Mouse (Mus musculus): ENCODE measurements at regions not wholly inside any gene's neighbourhood (a gene's known extent, or its start where the extent isn't known, plus 50 kb on each side); places are given as distances from the start of the nearest gene placed in this dataset.
"Not testable (repeated sequence)": the region's sequence is repeated elsewhere in the genome, so short reads cannot be mapped to it uniquely, and the experiment has no call there.

DNA sequence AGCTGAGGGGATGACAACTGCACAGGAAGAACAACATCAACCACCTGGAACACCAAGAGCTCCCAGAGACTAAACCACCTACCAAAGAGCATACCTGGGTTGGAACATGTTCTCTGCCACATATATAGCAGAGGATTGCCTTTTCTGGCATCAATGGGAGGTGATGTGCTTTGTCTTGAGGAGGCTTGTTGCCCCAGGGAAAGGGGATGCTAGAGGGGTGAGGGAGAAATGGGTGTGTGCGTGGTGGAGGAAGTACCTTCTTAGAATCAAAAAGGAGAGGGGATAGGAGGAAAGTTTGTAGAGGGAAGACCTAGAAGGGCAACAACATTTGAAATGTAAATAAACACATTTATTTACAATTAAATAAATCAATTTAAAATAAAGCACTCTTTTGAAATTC is 358.5 kb upstream of the Pfkp start:
- no peaks in the 10 kb centered on the region for H3K9me3 ChIP-seq
- H3K9ac ChIP-seq: no peak overlapping the region
- no peak overlapping the region for H3K4me3 ChIP-seq
- H3K4me1 ChIP-seq: no peaks in the 10 kb centered on the region
- ATAC-seq (ENCODE audit: low FRiP score, low read depth): no peak
- H3K36me3 ChIP-seq: no peaks in the 10 kb centered on the region
- H3K27me3 ChIP-seq (replicated peaks): no peaks in the 10 kb centered on the region
- H3K27ac ChIP-seq: no peak overlapping the region
- H3K4me2 ChIP-seq (replicated peaks): no peak overlapping the region
- WGBS: 83% methylated on average over 1 of the region's 1 CpGs

DNA sequence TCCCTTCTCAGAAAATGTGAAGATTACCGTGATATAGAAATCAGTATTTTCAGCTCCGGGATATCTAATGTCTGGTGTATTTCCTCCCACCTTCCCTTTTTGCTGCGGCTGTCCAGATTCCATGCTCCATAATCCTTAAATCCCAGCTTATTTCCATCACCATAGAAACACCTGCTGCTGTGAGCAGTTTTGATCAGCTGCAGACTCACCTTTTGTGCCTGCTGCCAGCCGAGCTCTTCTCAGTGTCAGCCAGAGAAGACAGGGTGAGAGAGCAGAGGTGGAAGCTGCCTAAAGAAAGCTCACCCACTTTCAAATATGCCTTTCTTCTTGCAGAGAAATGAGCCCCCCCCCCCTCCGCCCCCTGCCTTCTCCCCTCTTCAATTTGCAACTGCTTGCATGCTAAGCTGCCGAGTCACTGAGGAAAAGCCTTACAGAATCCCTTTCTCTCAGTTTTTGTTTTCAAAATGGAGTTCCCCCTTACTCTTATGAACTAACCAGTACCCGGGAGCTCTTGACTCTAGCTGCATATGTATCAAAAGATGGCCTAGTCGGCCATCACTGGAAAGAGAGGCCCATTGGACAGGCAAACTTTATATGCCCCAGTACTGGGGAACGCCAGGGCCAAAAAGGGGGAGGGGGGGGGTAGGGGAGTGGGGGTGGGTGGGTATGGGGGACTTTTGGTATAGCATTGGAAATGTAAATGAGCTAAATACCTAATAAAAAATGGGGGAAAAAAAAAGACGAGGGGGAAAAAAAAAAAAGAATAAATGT is 350.1 kb upstream of the Pfkp start:
- not testable (repeated sequence) for H3K27me3 ChIP-seq (replicated peaks); H3K9ac ChIP-seq; H3K4me1 ChIP-seq; H3K27ac ChIP-seq; H3K4me2 ChIP-seq (replicated peaks); H3K4me3 ChIP-seq; H3K9me3 ChIP-seq; ATAC-seq (ENCODE audit: low FRiP score, low read depth); H3K36me3 ChIP-seq
- 55% methylated on average over 10 of the region's 10 CpGs for WGBS

DNA sequence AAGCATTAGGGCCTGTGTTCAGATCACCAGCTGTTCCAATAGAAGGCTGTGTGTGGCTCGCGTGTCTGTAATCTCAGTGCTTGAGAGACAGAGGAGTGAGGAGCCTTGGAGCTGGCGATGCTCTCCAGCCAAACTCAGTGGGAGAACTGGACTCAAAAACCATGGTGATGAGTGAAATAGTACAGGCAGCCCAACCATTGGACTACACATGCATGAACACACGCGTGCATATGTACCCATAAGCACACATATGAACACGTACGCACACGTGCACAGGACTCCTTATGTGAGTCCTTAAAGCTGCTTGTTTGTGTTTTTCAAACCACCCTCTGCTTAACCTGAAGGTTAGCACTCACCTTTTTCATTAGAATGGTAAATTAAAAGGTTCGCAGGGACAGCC is 349.5 kb upstream of the Pfkp start:
- H3K4me3 ChIP-seq: no peak overlapping the region
- no peak overlapping the region for H3K9ac ChIP-seq
- no peaks in the 10 kb centered on the region for H3K27me3 ChIP-seq (replicated peaks)
- H3K36me3 ChIP-seq: no peaks in the 10 kb centered on the region
- no peaks in the 10 kb centered on the region for H3K9me3 ChIP-seq
- no peak overlapping the region for H3K27ac ChIP-seq
- no peak for ATAC-seq (ENCODE audit: low FRiP score, low read depth)
- H3K4me2 ChIP-seq (replicated peaks): no peak overlapping the region
- H3K4me1 ChIP-seq: no peaks in the 10 kb centered on the region
- WGBS: 89% methylated on average over 9 of the region's 9 CpGs

DNA sequence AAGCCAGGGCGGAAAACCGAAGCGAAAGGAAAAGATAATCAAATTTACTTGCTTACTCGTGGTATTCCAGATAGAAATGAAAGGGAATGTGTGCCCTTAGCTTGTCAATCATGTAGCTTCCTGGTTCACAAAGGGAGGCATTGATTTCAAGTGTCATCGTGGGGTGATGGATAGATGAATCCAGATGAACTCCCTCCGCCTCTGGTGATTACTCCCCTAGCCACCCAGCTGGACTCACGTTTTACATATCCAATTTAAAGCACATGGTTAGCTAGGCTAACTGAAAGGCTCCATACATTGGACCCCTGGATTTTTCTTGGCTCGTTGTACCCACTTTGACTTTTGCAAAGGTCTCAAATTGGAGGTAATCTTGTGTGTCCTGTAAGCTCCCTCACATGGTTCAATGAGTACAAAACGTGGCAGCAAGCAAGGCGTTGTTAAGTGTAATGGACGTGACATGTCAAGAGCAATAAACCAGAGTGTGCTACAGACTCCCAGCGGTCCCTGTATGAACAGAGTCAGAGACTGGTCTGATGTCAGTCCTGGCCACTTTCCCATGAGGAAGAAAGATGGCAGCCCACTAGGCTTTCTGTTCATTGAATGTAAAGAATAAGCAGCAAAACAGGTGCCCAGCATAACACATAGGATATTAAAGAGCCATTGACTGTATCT is 343.9 kb upstream of the Pfkp start:
- Histone ChIP-seq H3K4me1 (no peaks in the 10 kb centered on the region), H3K9me3 (no peaks in the 10 kb centered on the region), H3K27ac (no peak overlapping the region), H3K9ac (no peak overlapping the region), H3K36me3 (no peaks in the 10 kb centered on the region), H3K4me2 (replicated peaks) (no peak overlapping the region), H3K4me3 (no peak overlapping the region), H3K27me3 (replicated peaks) (no peaks in the 10 kb centered on the region)
- 49% methylated on average over 12 of the region's 12 CpGs for WGBS
- ATAC-seq (ENCODE audit: low FRiP score, low read depth): peak; percentile 39; the same call in 1 of the 2 replicates

DNA sequence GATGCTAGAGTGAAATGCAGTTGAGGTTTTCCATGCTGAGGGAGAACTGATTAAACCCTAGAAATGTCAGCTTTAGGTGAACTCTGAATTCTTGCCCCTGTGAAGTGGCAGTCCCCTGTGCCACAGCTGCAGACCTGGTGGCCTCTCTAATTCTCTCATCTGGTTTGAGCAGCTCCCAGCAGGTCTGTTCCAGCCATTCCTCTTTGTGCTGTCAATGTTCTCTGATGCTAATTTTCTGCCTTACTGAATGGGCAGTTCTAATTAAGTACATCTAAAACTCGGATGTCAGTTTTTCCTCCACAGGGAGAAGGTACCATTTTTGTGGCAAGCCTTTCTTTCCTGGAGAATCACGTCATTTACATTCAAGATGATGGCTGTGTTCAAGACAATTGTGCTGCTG is 343.1 kb upstream of the Pfkp start:
- Histone ChIP-seq H3K27me3 (replicated peaks) (no peaks in the 10 kb centered on the region), H3K4me1 (no peaks in the 10 kb centered on the region), H3K27ac (no peak overlapping the region), H3K4me2 (replicated peaks) (no peak overlapping the region), H3K4me3 (no peak overlapping the region), H3K9ac (no peak overlapping the region), H3K9me3 (no peaks in the 10 kb centered on the region), H3K36me3 (no peaks in the 10 kb centered on the region)
- WGBS: 18% methylated on average over 2 of the region's 2 CpGs
- ATAC-seq (ENCODE audit: low FRiP score, low read depth): peak; percentile 69; the same call in 1 of the 2 replicates

DNA sequence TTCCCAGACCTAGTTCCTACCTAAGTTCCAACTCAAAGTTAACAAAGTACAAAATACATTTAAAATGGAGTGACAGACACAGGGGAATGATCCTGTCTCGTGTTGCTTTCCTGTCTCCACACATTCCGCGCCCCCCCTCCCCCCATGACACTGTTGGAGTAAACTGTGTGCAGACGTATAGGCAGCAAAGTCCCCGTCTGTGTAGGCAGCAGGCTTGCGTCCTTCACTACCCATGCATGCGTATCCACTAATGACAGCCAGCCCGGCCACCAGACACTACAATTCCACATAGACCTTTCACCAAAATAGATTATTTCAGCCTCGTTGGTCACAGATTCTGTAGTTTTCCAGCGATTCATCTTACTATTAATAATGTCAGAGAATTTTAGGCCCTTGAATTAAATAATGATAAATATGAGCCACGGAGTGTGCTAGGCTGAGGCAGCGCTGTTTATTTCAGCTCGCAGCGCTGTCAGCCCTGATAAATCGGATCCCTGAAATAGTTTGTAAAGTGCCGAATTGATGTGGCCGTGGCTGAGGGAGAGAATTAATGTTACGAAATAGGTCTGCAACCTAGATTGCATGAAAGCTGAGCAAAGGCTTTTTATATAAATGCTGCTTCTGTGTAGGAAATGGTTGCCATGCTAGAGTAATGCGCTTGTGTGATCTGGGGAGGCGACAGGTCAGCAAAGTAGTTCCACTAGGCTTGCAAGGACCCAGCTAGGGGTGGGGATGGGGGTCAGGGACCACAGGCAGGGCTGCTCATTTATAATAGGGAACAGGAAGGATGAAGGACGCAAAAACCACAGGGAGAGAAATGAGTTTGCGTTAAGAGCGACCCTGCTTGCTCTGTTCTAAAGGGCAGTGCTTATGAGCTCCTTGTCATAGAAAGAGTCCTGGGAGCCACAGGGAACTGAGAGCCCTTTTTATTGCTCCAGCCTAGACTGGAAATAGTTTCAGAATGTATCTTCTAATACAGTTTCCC is 336.7 kb upstream of the Pfkp start:
- no peak overlapping the region for H3K9ac ChIP-seq
- H3K4me2 ChIP-seq (replicated peaks): no peak overlapping the region
- no peak overlapping the region for H3K4me3 ChIP-seq
- no peak overlapping the region for H3K27ac ChIP-seq
- 72% methylated on average over 23 of the region's 23 CpGs for WGBS
- no peaks in the 10 kb centered on the region for H3K36me3 ChIP-seq
- no peaks in the 10 kb centered on the region for H3K27me3 ChIP-seq (replicated peaks)
- H3K4me1 ChIP-seq: no peaks in the 10 kb centered on the region
- ATAC-seq (ENCODE audit: low FRiP score, low read depth): 0 out of 2 replicates have a peak, but pooled peaks have one; percentile 49
- H3K9me3 ChIP-seq: no peaks in the 10 kb centered on the region

DNA sequence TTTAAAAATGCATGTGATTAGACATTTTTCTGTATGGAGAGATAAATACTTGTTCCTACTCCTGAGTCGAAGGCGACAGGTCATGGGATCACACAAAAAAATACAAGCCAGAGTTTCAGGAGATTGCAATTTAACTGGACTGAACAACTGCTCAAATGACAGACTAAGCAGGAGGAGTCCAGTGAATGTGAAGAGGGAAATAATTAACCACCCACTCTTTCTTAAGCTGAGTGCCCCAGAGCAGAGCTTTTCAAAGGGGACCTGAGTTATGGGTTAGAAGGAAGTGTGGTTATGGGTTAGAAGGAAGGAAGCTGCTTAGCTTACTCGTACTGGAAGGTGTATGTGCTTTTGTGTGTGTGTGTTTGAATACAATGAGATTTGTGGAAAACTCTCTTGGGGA is 307.1 kb upstream of the Pfkp start:
- ATAC-seq (ENCODE audit: low FRiP score, low read depth): no peak
- Histone ChIP-seq H3K27ac (no peak overlapping the region), H3K4me3 (no peak overlapping the region), H3K27me3 (replicated peaks) (no peaks in the 10 kb centered on the region), H3K9ac (no peak overlapping the region), H3K36me3 (no peaks in the 10 kb centered on the region), H3K9me3 (no peaks in the 10 kb centered on the region), H3K4me2 (replicated peaks) (no peak overlapping the region), H3K4me1 (no peaks in the 10 kb centered on the region)
- WGBS: 55% methylated on average over 3 of the region's 3 CpGs

DNA sequence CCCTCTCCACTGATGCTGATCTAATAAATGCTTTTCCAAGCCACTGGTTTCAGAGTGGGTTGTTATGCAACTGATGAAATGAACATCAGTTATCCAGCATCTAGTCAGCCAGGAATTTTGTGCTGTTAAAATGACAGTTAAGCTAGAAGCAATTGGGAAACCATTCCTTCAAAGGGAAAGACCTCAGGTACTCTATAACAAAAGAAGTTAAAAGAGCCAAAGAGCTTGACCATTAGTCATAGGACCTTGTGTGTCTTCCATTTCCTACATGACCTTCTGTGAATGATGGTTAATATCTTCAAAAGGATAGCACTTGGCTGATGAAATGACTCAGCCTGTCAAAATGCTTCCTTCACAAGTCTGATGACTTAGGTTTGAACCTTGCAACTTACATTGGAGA is 275.6 kb upstream of the Pfkp start:
- Histone ChIP-seq H3K4me1 (no peaks in the 10 kb centered on the region), H3K9ac (no peak overlapping the region), H3K36me3 (no peaks in the 10 kb centered on the region), H3K4me2 (replicated peaks) (no peak overlapping the region), H3K9me3 (no peaks in the 10 kb centered on the region), H3K27ac (no peak overlapping the region), H3K4me3 (no peak overlapping the region), H3K27me3 (replicated peaks) (no peaks in the 10 kb centered on the region)
- no peak for ATAC-seq (ENCODE audit: low FRiP score, low read depth)

DNA sequence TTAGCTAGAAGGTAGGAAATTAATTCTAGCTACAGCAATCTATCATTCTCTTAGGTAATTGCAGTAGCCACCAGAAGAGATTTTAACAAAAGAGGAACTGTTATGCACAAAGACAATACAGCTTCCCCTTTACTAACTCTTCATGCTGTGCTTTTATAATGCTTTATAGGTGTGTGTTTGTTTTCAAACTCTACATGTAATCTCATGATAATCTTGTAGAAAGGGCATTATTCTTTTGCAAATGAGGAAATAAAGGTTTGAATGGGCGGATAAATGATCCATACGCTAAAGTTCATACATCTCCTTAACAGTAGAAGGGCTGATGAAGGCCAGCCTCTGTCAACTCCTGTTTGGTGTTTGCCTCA is 273.8 kb upstream of the Pfkp start:
- Histone ChIP-seq H3K27ac (no peak overlapping the region), H3K9ac (no peak overlapping the region), H3K36me3 (no peaks in the 10 kb centered on the region), H3K4me3 (no peak overlapping the region), H3K27me3 (replicated peaks) (no peaks in the 10 kb centered on the region), H3K4me1 (no peaks in the 10 kb centered on the region), H3K4me2 (replicated peaks) (no peak overlapping the region), H3K9me3 (no peaks in the 10 kb centered on the region)
- ATAC-seq (ENCODE audit: low FRiP score, low read depth): no peak
- 35% methylated on average over 2 of the region's 2 CpGs for WGBS

DNA sequence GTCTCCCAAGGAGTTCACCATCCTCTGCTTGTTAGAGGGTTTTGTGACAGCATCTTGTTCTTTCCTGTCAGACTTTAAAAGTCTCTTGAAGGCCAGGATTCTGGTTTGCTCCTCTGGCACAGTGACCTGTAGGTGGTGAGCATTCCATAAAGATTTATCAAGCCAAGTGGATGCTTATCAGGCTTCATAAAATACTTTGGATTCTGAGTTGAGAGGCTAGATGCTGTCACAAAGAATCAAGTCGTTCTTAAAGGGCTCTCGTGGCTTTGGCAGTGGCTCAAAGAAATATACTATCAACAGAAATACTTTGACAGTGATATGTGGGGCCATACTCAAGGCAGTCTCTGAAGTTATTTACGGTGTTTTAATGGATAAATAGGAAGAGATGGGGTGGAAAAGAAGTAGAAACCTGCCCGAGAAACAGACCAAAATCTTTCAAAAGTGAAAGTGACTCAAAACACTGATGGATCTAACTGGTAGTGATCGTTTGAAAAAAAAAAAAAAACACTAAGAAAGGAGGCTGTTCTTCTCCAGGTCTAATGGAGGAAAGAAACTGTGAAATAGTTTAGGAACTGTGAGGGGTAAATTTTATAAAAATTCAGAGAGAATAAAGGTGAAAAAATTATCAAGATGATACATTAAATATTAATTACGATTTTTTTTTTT is 273.2 kb upstream of the Pfkp start:
- H3K27me3 ChIP-seq (replicated peaks): no peaks in the 10 kb centered on the region
- H3K27ac ChIP-seq: no peak overlapping the region
- no peak for ATAC-seq (ENCODE audit: low FRiP score, low read depth)
- 50% methylated on average over 6 of the region's 6 CpGs for WGBS
- H3K4me3 ChIP-seq: no peak overlapping the region
- no peak overlapping the region for H3K9ac ChIP-seq
- H3K4me1 ChIP-seq: no peaks in the 10 kb centered on the region
- H3K36me3 ChIP-seq: no peaks in the 10 kb centered on the region
- no peaks in the 10 kb centered on the region for H3K9me3 ChIP-seq
- H3K4me2 ChIP-seq (replicated peaks): no peak overlapping the region

DNA sequence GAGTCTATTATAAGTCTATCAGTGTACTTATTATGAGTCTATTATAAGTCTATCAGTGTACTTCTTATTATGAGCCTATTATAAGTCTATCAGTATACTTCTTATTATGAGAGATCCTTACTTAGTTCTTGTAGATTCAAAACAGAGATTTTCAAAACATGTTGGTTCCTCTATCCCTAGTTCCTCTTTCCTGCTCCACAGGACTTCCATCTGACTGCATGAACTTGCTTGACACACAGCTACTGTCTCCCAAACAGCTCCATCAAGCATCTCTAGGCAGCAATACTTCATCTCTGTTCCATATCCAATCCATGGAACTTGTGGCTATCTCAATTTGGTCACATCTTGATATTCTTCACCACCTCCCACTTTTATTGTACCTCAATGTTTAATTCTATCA is 257.4 kb upstream of the Pfkp start:
- Histone ChIP-seq H3K27ac (no peak overlapping the region), H3K4me2 (replicated peaks) (no peak overlapping the region), H3K9ac (no peak overlapping the region), H3K27me3 (replicated peaks) (no peaks in the 10 kb centered on the region), H3K4me3 (no peak overlapping the region), H3K9me3 (no peaks in the 10 kb centered on the region), H3K36me3 (no peaks in the 10 kb centered on the region), H3K4me1 (no peaks in the 10 kb centered on the region)
- ATAC-seq (ENCODE audit: low FRiP score, low read depth): no peak

DNA sequence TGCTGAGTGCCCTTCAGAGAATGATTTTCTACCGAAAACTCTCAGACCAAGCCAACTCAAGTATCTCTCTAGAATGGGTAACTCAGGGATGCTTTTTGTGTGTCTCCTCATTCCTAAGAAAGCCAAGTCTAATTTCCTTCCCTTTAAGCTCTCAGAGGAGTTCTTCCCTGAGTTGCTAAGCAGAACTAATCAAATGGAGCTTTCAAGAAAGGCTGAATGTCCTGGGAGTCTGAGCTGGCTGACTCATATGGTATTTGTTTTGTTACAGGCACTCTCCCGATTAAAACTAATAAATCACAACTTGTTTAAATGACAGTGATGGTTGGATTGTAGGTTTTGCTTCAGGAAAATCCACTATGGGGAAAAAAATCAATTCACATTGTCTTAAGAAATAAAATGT is 253.1 kb upstream of the Pfkp start:
- H3K4me3 ChIP-seq: no peak overlapping the region
- WGBS: 53% methylated on average over 2 of the region's 2 CpGs
- no peaks in the 10 kb centered on the region for H3K36me3 ChIP-seq
- H3K9me3 ChIP-seq: no peaks in the 10 kb centered on the region
- H3K27me3 ChIP-seq (replicated peaks): no peaks in the 10 kb centered on the region
- H3K4me1 ChIP-seq: no peaks in the 10 kb centered on the region
- no peak overlapping the region for H3K27ac ChIP-seq
- H3K9ac ChIP-seq: no peak overlapping the region
- no peak for ATAC-seq (ENCODE audit: low FRiP score, low read depth)
- H3K4me2 ChIP-seq (replicated peaks): no peak overlapping the region
